Mouse (Mus musculus) megakaryocyte, adult 5-6 weeks (primary cell): ENCODE measurements around the gene Brf1. TPM values are rescaled to one million over a fixed set of nuclear protein-coding genes. Genes with fewer than 3 reads are reported as not detected.

Source experiments
- ATAC-seq: 2 replicates; pipeline ENCODE4 v1.8.0; 2016; ENCODE audit warnings: mild to moderate bottlenecking, inconsistent platforms; ENCODE audit not compliant: poor library complexity, severe bottlenecking
- total RNA-seq, 2 experiments: library from RNA; stranded (forward) in 1 of 2; stranded (reverse) in 1 of 2; fragments of 153-499, 151-499 nt in 1 of 2; fragments of 221-1000, 200-1000 nt in 1 of 2; gene quantifications; 2 replicates each; pipeline versions ENCODE4 v1.2.3 to v1.2.4; 2015 to 2017

The Brf1 gene
- total RNA-seq (2015) (20.2 and 25.3 TPM in 2 replicates), total RNA-seq (2017) (37.0 and 43.6 TPM in 2 replicates)

- peak; percentile 88 for ATAC-seq
Observed at GRCm38 (mm10) chr12:113000294-113001132, at the start of gene Brf1. TSS of gene Brf1 (minus strand) at chr12:113000704.

- peak; percentile 64 for ATAC-seq
Observed at GRCm38 (mm10) chr12:113049836-113050235, 49.3 kb upstream of the Brf1 start.

DNA sequence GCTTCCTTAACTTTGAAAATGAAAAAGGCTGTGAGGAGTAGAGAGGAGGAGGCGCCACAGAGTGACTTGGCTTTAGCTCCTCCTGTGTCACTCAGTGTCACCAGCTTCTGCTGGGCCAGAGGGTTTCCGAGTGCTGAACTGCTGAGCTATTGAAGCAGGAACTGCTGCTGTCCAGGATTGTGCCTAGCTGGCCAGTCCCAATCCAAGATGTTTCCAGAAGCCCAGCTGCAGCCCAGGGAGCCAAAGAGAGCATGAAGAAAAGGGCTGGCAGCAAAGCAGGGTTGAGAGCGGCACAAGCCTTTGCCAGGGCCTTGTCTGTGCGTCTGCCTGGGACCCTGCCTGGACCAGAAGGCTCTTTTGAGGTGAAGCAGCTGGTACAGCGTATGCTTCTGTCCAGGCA lies 47.6 kb upstream of the Brf1 start:
- ATAC-seq, result no peak

DNA sequence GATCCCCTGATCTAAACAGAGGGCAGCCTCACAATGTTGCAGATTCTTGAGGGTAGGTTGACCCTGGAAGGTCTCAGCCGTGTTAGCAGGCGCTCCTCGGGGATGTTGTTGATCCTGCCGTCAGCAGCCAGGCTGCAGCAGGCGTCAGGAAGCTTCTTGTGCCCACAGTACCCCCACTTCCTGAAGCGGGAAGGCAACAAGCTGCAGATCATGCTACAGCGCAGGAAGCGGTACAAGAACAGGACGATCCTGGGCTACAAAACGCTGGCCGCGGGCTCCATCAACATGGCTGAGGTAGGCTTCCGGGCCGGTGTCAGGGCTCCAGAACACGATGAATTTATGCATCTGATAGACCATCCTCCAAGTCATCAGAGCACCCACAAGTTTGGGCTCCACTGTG lies 46.4 kb upstream of the Brf1 start:
- ATAC-seq, result no peak

DNA sequence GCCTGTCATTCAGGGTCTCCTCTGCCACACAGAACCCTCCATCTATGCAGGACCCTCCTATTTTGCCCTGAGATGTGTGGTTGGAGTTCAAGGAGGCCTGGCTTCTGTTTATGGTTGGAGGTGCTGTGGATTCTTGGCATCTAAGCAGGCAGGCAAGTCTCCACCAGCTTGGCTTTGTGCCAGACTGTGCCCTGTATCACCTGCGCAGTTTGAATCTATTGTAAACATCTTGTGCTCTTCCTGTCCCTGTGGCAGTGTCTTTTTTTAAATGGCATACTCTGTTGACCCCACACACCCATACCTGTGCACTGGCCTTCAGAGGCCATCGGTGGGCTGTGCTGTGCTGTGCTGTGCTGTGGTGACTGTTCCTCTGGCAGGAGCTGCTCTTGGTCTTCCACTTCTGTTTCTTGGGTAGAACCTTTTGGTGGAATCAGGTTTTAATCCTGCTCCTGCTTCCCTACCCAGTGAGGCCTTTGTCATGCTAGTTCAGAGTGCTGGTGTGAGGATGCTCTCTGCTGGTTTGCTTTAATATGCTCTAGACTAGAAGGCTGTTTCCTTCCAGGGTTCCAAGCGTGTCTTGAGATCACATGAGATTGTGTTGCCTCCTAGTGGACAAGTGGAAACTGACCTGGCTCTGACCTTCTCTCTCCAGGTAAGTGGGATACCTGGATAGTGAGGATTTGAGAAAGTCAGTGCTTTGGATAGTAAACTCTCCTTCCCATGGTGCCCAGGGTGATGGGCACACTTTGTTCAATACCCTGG lies 44.6 kb upstream of the Brf1 start:
- 0 out of 2 replicates have a peak, but pooled peaks have one; percentile 7 for ATAC-seq

GRCm38 (mm10) chr12:113042543-113042942 lies 42.0 kb upstream of the Brf1 start:
- ATAC-seq, result peak; percentile 55

- 0 out of 2 replicates have a peak, but pooled peaks have one; percentile 34 for ATAC-seq
Observed at GRCm38 (mm10) chr12:113041481-113042439, 41.3 kb upstream of the Brf1 start.

DNA sequence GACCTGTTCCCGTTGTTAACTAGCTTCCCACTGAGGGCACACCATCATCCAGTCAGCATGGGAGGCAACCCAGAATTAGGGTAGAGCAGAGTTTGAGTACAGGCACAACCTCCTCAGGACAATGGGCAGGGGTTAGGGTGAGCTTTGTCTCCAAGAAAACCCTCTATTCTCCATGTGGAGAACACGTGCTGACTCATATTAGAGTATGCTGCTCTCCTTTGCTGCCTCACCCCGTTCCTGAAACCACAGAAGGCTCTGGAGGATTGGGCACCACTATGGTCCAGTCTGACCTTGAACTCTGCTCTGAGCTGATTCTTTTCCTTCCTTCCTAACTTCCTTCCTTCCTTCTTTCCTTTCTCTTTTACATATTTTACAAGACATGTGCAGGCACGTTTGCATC lies 37.9 kb upstream of the Brf1 start:
- no peak for ATAC-seq

DNA sequence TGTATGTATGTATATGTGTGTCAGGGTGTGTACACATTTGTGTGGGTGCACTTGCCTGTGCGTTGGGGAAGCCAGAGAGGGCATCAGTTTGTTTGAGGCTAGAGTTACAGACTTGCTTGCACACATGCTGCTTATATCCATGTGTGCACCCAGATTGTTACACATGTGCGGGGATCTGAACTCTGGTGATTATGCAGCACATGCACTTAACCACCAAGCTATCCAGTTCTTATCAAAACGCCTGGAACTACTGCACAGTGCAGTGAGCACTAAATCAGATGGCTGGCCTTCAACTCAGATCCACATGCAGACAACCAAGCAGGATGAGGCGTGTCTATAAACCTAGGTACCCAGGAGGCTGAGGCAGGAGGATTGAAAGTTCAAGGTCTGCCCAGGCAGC lies 36.5 kb upstream of the Brf1 start:
- no peak for ATAC-seq

DNA sequence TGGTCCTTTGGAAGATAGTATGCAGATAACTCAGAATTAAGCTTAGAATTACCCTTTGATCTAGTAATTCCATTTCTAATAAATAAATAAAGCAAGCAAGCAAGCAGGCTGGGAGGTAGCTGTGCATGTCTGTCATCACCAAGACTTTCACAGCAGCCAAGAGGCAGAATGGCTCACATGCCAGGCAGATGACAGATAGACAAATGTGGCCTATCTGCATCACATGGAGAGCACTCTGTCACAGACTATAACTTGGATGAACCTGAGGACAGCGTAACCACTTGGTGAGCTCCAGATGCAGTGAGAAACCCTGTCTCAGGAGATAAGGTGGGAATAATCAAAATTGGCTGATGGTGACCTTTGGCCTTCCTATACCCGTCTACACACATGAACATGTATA lies 34.6 kb upstream of the Brf1 start:
- ATAC-seq, result no peak

DNA sequence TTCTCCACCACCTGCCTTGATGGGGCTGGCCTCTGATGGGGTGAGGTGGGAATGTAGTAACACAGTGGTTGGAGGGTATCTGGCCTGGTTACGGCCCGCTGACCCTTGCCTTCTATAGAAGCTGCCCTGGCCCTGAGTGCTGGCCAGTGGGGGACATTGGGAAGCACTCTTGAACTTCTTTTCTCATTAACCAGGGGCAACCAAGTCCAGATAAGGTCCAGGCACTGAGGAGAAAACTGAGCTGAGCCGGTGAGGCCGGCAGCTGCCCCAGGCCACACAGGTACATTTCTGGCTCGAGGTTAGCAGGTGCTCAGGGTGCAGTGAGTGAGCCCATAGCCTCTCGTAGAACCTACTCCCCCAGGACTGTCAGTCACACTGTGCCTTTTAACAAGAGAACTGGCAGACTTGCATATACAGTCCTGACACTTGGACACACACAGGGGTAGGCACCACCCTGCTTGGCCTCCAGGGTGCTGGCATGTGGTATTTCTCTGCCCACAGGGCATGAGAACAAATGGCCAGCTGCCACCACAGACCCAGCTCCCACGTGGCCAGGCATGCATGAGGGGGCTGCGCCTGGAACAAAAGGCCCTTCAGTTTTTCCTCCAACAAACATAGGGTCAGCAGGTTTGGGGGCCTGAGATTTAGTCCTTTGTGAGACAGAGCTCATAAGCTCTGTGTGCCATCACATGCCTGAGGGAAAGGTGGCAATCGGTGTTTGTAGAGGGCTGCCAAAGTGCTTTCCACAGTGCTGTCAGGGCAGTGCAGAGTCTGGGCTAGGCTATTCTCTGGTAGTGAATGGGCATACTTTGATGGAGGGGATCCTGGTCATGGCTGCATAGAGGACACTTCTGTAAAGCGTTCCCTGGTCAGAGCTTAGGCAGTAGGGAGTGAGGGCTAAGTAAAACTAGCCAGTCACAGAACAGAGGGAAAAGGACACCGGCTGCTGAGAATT lies 32.1 kb upstream of the Brf1 start:
- ATAC-seq, result no peak

DNA sequence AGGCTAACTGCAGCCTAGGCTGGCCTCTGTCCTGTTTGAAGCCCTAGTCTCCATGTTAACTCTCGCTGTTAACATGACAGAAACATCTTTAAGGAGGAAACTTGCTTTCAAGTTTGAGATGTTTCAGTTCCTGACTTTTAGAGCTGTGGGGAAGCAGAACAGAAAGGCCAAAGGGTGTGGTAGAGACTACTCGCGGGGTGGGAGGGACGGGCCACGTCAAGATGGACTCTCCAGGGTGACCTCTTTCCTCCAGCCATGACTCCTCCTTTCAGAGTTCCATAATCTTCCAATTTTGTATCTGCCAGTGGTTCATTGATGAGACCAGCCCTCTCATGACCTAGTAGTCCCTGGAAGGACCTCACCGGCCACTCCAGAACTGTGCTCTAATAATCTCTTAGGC lies 30.9 kb upstream of the Brf1 start:
- peak; percentile 44 for ATAC-seq

DNA sequence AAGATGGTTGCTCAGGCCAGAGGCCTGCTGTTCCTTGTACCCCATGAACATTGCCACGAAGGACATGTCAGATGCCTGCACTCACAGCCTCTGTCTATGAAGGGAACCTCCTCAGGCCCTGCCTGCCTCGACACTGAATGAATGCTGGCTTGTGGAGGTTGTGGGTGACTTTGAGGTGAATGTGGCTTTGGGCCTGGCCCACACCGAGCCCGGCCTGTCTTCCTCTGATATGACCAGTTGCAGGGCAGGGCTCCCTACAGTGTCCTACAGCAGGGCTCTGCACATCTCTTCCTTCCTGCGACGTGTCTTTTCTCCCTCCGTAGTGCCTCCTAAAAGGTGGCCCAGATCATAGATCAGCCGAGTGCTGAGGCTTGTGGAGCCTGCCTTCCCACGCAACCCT lies 30.5 kb upstream of the Brf1 start:
- peak; percentile 54 for ATAC-seq

DNA sequence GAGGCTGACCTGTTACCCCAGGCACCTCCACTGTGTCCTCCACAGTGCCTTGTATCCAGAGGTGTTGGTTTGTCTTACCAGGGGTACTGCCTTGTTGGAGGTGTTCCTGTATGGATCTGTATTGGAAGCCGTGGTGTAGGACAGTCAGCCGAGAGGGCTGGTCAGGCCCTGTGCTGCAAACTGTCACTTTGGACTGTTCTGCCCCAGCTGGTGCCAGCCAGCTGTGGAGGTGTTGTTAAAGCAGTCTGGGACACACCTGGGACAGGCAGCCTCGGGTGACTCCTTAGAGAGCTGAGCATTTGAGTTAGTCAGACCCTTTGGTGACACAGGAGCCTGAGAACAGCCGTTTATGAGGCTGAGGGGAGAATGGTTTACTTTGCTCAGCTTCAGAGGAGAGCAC lies 29.5 kb upstream of the Brf1 start:
- no peak for ATAC-seq

DNA sequence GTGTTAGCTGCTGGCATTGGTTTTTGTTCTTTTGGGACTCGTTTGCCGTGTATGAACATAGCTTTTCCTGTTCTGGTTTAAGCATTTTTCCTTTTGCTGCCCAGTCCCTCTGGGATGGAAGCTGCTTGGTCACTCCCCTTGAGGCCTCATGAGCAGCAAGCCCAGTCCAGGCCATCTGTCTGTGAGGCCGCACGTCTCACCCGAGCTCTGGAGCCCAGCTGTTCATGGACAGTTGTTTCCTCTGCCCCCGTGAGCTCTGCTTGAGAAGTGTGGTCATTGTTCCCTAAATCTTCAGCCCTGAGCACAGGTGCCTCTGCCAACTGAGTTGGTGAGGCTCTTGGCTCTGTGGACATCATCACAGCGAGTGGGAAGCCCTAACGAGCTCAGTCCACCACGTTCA lies 28.4 kb upstream of the Brf1 start:
- no peak for ATAC-seq

- no peak for ATAC-seq
Observed at GRCm38 (mm10) chr12:113028067-113028466, 27.6 kb upstream of the Brf1 start.

- ATAC-seq, result no peak
Observed at GRCm38 (mm10) chr12:113027495-113027894, 27.0 kb upstream of the Brf1 start.

DNA sequence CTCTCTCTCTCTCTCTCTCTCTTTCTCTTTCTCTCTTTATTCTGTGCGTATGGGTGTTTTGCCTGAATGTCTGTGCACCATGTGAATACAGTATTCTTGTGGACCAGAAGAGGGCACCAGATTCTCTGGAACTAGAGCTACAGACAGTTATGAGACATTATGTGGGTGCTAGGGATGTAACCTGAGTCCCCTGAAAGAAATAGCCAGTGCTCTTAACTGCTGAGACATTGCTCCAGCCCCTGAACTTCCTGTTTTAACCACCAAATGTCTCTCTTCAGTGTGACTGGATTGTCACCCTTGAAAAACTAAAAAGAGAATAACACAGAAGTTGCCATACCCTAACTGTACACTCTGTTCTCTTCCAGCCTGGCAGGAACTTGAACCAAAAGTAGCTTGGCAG lies 26.1 kb upstream of the Brf1 start:
- ATAC-seq, result peak; percentile 54

DNA sequence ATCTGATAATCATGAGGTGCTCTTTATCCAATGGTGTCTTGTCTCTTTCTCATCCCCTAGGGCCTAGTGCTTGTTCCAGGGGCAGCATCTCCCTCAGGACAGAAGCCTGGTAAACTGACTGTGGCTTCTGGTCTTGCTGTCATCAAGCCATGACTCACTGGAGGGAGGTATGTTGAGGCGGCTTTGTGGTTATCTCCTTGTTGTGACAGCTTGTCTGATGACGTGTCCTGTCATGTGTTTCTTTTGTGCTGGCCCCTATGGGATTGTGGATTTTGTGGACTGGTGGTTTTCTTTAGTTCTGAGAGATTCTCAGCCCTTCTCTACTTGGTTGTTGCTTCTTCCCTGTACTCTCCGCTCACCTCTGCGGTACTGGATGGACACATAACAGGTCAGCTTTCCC lies 22.6 kb upstream of the Brf1 start:
- ATAC-seq, result peak; percentile 62

DNA sequence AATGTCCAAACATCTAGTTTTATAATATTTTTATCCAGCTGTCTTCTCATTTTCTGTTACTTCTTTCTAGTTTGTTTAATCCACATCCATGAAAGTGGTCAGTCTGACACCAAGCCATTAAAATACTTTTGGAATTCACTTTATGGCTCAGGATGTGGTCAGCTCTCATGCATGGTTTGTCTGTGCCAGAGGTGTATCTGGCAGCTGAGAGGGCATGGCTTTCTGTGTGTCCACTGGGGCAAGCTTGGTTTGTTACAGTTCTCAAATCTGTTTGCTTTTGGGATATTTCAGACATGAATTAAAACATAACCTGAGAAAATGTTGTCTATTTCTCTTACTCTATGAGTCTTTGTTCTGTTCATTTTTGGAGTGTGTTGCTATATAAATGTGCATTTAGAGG lies 21.0 kb upstream of the Brf1 start:
- ATAC-seq, result no peak
